Comparison of ENCODE assay signal across 31 mouse cellular contexts in genomic region chr9:57202981-57203380, GRCm38 (mm10). TPM values are rescaled to one million over a fixed set of nuclear protein-coding genes. Genes with fewer than 3 reads are reported as not detected.
DNase-seq lines count a peak whose midpoint lies in the region; ATAC-seq and TF ChIP-seq lines count a peak whose summit lies in the region.
"Had no signal": no experiment of that assay in that cellular context is flagged by ENCODE, and none has a peak within 500 bp of the region (broad histone marks: within the 10 kb centered on the region; RNA-seq: fewer than 3 reads in every experiment).

No protein-coding gene starts in this region.

- H3K27ac ChIP-seq in heart, embryonic 12.5 days (ENCODE audit: poor library complexity, severe bottlenecking) = 0 out of 2 replicates have a peak overlapping the region, but pooled peaks have one; percentile 19
- H3K27ac ChIP-seq in intestine, postnatal 0 days (ENCODE audit: low read depth, low read length) = no peak overlapping the region
- no peak overlapping the region for H3K27ac ChIP-seq in intestine, embryonic 16.5 days (ENCODE audit: low read length)
- H3K27ac ChIP-seq: embryonic facial prominence, embryonic 10.5 days; embryonic facial prominence, embryonic 13.5 days; forebrain, embryonic 12.5 days; forebrain, embryonic 15.5 days; heart, adult 2 months; heart, embryonic 10.5 days; hindbrain, embryonic 10.5 days; hindbrain, embryonic 13.5 days; intestine, embryonic 15.5 days had no signal

- no peak for TF ChIP-seq CTCF in intestine, postnatal 0 days (IDR thresholded peaks at IDR 0.05; ENCODE audit: low read depth)

- H3K36me3 ChIP-seq in heart, embryonic 12.5 days = no peaks in the 10 kb centered on the region
- no peaks in the 10 kb centered on the region for H3K36me3 ChIP-seq in intestine, postnatal 0 days (ENCODE audit: control insufficient read depth, insufficient read depth)
- no peaks in the 10 kb centered on the region for H3K36me3 ChIP-seq in intestine, embryonic 16.5 days (ENCODE audit: control insufficient read depth, insufficient read depth, low read length)
- H3K36me3 ChIP-seq: embryonic facial prominence, embryonic 10.5 days; embryonic facial prominence, embryonic 13.5 days; forebrain, embryonic 12.5 days; forebrain, embryonic 15.5 days; G1E; heart, embryonic 10.5 days; hindbrain, embryonic 10.5 days; hindbrain, embryonic 13.5 days; intestine, embryonic 15.5 days had no signal

- WGBS in heart, embryonic 12.5 days = 70% methylated on average over 7 of the region's 7 CpGs
- 80% methylated on average over 7 of the region's 7 CpGs for WGBS in intestine, postnatal 0 days
- 83% methylated on average over 7 of the region's 7 CpGs for WGBS in intestine, embryonic 16.5 days

- DNase-seq in heart, postnatal 10 days = no peak
- peak; percentile 67 for DNase-seq in yolk sac, embryonic 10.5 days (ENCODE audit: low spot score)
- no peak for DNase-seq in cerebellum, postnatal 10 days
- DNase-seq: adrenal gland, postnatal 10 days; adrenal gland, postnatal 36 days; cerebellum, adult 18-20 months; cerebellum, adult 9-10 months; cerebellum, postnatal 25 days; gastrocnemius, postnatal 25 days; heart, adult 2 months; heart, postnatal 36 days; kidney, adult 2 months had no signal

- 0 out of 2 replicates have a peak, but pooled peaks cover 6% of the 10 kb centered on the region for H3K9me3 ChIP-seq in heart, embryonic 12.5 days (replicated peaks)
- no peaks in the 10 kb centered on the region for H3K9me3 ChIP-seq in intestine, postnatal 0 days (ENCODE audit: control insufficient read depth)
- H3K9me3 ChIP-seq in intestine, embryonic 16.5 days (ENCODE audit: control insufficient read depth, low read length) = no peaks in the 10 kb centered on the region
- H3K9me3 ChIP-seq: embryonic facial prominence, embryonic 10.5 days; embryonic facial prominence, embryonic 13.5 days; forebrain, embryonic 12.5 days; forebrain, embryonic 15.5 days; G1E; heart, embryonic 10.5 days; hindbrain, embryonic 10.5 days; hindbrain, embryonic 13.5 days; intestine, embryonic 15.5 days had no signal

- intact Hi-C loops in heart, postnatal 10 days (cut with DNase I) = no loop called here

- H3K27me3 ChIP-seq in heart, embryonic 12.5 days (replicated peaks) = no peaks in the 10 kb centered on the region
- H3K27me3 ChIP-seq in intestine, postnatal 0 days (replicated peaks; ENCODE audit: control insufficient read depth, insufficient read depth, low read length) = no peaks in the 10 kb centered on the region
- H3K27me3 ChIP-seq in intestine, embryonic 16.5 days (replicated peaks; ENCODE audit: control insufficient read depth, insufficient read depth, low read length) = no peaks in the 10 kb centered on the region
- H3K27me3 ChIP-seq: embryonic facial prominence, embryonic 13.5 days; forebrain, embryonic 12.5 days; forebrain, embryonic 15.5 days; hindbrain, embryonic 13.5 days; intestine, embryonic 15.5 days had no signal

- no peak overlapping the region for H3K4me3 ChIP-seq in heart, embryonic 12.5 days
- H3K4me3 ChIP-seq in intestine, postnatal 0 days (ENCODE audit: low read depth, low read length) = no peak overlapping the region
- H3K4me3 ChIP-seq in intestine, embryonic 16.5 days (ENCODE audit: low read length) = no peak overlapping the region
- H3K4me3 ChIP-seq: embryonic facial prominence, embryonic 10.5 days; embryonic facial prominence, embryonic 13.5 days; erythroblast, embryonic 14.5 days; forebrain, embryonic 12.5 days; forebrain, embryonic 15.5 days; heart, adult 2 months; heart, embryonic 10.5 days; hindbrain, embryonic 10.5 days; hindbrain, embryonic 13.5 days; intestine, embryonic 15.5 days had no signal

- no peak overlapping the region for H3K4me2 ChIP-seq in heart, embryonic 12.5 days
- H3K4me2 ChIP-seq in intestine, postnatal 0 days (replicated peaks; ENCODE audit: low read depth) = no peak overlapping the region
- H3K4me2 ChIP-seq in intestine, embryonic 16.5 days (ENCODE audit: low read depth, low read length) = no peak overlapping the region
- H3K4me2 ChIP-seq: embryonic facial prominence, embryonic 13.5 days; forebrain, embryonic 12.5 days; forebrain, embryonic 15.5 days; hindbrain, embryonic 13.5 days; intestine, embryonic 15.5 days had no signal

- ATAC-seq in heart, embryonic 12.5 days (ENCODE audit: insufficient number of reproducible peaks, low FRiP score) = no peak
- ATAC-seq in intestine, postnatal 0 days = 0 out of 2 replicates have a peak, but pooled peaks have one; percentile 8
- no peak for ATAC-seq in intestine, embryonic 16.5 days
- ATAC-seq: forebrain, embryonic 15.5 days; hindbrain, embryonic 16.5 days; intestine, embryonic 15.5 days had no signal

- H3K9ac ChIP-seq in heart, embryonic 12.5 days = no peak overlapping the region
- H3K9ac ChIP-seq in intestine, postnatal 0 days (ENCODE audit: low read depth, low read length) = no peak overlapping the region
- H3K9ac ChIP-seq in intestine, embryonic 16.5 days (ENCODE audit: low read depth, low read length) = no peak overlapping the region
- H3K9ac ChIP-seq: embryonic facial prominence, embryonic 13.5 days; forebrain, embryonic 12.5 days; forebrain, embryonic 15.5 days; hindbrain, embryonic 13.5 days; intestine, embryonic 15.5 days had no signal

- no peaks in the 10 kb centered on the region for H3K4me1 ChIP-seq in heart, embryonic 12.5 days (replicated peaks)
- H3K4me1 ChIP-seq in intestine, postnatal 0 days (replicated peaks; ENCODE audit: control insufficient read depth, insufficient read depth, low read length) = no peaks in the 10 kb centered on the region
- no peaks in the 10 kb centered on the region for H3K4me1 ChIP-seq in intestine, embryonic 16.5 days (ENCODE audit: control insufficient read depth, insufficient read depth, low read length)
- H3K4me1 ChIP-seq: embryonic facial prominence, embryonic 10.5 days; embryonic facial prominence, embryonic 13.5 days; forebrain, embryonic 12.5 days; forebrain, embryonic 15.5 days; heart, embryonic 10.5 days; hindbrain, embryonic 10.5 days; hindbrain, embryonic 13.5 days; intestine, embryonic 15.5 days had no signal

RNA-seq across cellular contexts. Expression of gene Trcg1, which starts 33.4 kb away (rescaled TPM):
- not detected in 2 replicates for polyA plus RNA-seq in heart, embryonic 12.5 days (2016; fragmentation: Nextera tagmentation; extraction: Ambion mirVana)
- total RNA-seq in heart, postnatal 10 days (2021) = not detected
- polyA plus RNA-seq in intestine, postnatal 0 days (2015; fragmentation: Nextera tagmentation; extraction: Ambion mirVana) = not detected in 2 replicates
- polyA plus RNA-seq in intestine, embryonic 16.5 days (2015; fragmentation: Nextera tagmentation; extraction: Ambion mirVana) = not detected in 2 replicates
- total RNA-seq: adrenal gland, adult 18-20 months; adrenal gland, postnatal 10 days; adrenal gland, postnatal 36 days; common myeloid progenitor, adult 5-6 weeks; gastrocnemius, adult 8-10 months; gastrocnemius, postnatal 25 days; heart, adult 2 months; heart, postnatal 36 days had no signal
- polyA plus RNA-seq: embryonic facial prominence, embryonic 13.5 days; erythroblast, embryonic 14.5 days; forebrain, embryonic 12.5 days; forebrain, embryonic 15.5 days; G1E; gonadal fat pad, adult 2 months; heart, adult 2 months; heart, embryonic 10.5 days; heart, embryonic 16.5 days; hindbrain, embryonic 10.5 days; hindbrain, embryonic 13.5 days; intestine, embryonic 15.5 days; kidney, adult 2 months had no signal

RNA-seq across cellular contexts. Expression of gene Commd4, which starts 44.9 kb away (rescaled TPM):
- 60.3 and 61.5 TPM in 2 replicates for polyA plus RNA-seq in heart, embryonic 12.5 days (2016; fragmentation: Nextera tagmentation; extraction: Ambion mirVana)
- total RNA-seq in heart, postnatal 10 days (2021) = 10 to 100 TPM; 34.6 to 35.8 TPM
- polyA plus RNA-seq in intestine, postnatal 0 days (2015; fragmentation: Nextera tagmentation; extraction: Ambion mirVana) = 164 and 169 TPM in 2 replicates
- polyA plus RNA-seq in intestine, embryonic 16.5 days (2015; fragmentation: Nextera tagmentation; extraction: Ambion mirVana) = 111 and 120 TPM in 2 replicates

RNA-seq across cellular contexts. Expression of gene Neil1, which starts 54.9 kb away (rescaled TPM):
- polyA plus RNA-seq in heart, embryonic 12.5 days (2016; fragmentation: Nextera tagmentation; extraction: Ambion mirVana) = 4.3 and 5.2 TPM in 2 replicates
- 1 to 10 TPM; 4.0 to 5.1 TPM for total RNA-seq in heart, postnatal 10 days (2021)
- polyA plus RNA-seq in intestine, postnatal 0 days (2015; fragmentation: Nextera tagmentation; extraction: Ambion mirVana) = 4.2 and 5.2 TPM in 2 replicates
- 8.6 TPM in 2 replicates for polyA plus RNA-seq in intestine, embryonic 16.5 days (2015; fragmentation: Nextera tagmentation; extraction: Ambion mirVana)

RNA-seq across cellular contexts. Expression of gene 1700017B05Rik, which starts 59.4 kb away (rescaled TPM):
- 17.4 and 17.9 TPM in 2 replicates for polyA plus RNA-seq in heart, embryonic 12.5 days (2016; fragmentation: Nextera tagmentation; extraction: Ambion mirVana)
- 10 to 100 TPM; 21.2 to 21.5 TPM for total RNA-seq in heart, postnatal 10 days (2021)
- 12.8 and 14.2 TPM in 2 replicates for polyA plus RNA-seq in intestine, postnatal 0 days (2015; fragmentation: Nextera tagmentation; extraction: Ambion mirVana)
- 23.8 and 25.5 TPM in 2 replicates for polyA plus RNA-seq in intestine, embryonic 16.5 days (2015; fragmentation: Nextera tagmentation; extraction: Ambion mirVana)
